Mouse (Mus musculus) embryonic fibroblast, embryonic 13.5 days (primary cell): ENCODE measurements at regions not wholly inside any gene's neighbourhood (a gene's known extent, or its start where the extent isn't known, plus 50 kb on each side); places are given as distances from the start of the nearest gene placed in this dataset.

Source experiments
- H3K27ac ChIP-seq: 2 replicates; pipeline ENCODE4 v1.5.1; 2012; ENCODE audit warnings: low read length, control low read depth, inconsistent platforms; ENCODE audit not compliant: insufficient read depth
- H3K4me1 ChIP-seq: 2 replicates; pipeline ENCODE4 v1.6.1; 2011; ENCODE audit warnings: low read length; ENCODE audit not compliant: control insufficient read depth, insufficient read depth
- H3K4me3 ChIP-seq: 2 replicates; pipeline ENCODE4 v1.5.1; 2011; ENCODE audit warnings: mild to moderate bottlenecking, control low read depth, low read length; ENCODE audit not compliant: insufficient read depth
- CTCF ChIP-seq: IDR thresholded peaks from 2 replicates; pipeline ENCODE4 v1.5.1; 2011; ENCODE audit warnings: mild to moderate bottlenecking, control low read depth, low read length, moderate library complexity, borderline replicate concordance; ENCODE audit not compliant: insufficient read depth
- POLR2A ChIP-seq: IDR thresholded peaks from 2 replicates; pipeline ENCODE4 v1.6.1; 2011; ENCODE audit warnings: low read depth, mild to moderate bottlenecking, control low read depth, low read length, moderate library complexity

DNA sequence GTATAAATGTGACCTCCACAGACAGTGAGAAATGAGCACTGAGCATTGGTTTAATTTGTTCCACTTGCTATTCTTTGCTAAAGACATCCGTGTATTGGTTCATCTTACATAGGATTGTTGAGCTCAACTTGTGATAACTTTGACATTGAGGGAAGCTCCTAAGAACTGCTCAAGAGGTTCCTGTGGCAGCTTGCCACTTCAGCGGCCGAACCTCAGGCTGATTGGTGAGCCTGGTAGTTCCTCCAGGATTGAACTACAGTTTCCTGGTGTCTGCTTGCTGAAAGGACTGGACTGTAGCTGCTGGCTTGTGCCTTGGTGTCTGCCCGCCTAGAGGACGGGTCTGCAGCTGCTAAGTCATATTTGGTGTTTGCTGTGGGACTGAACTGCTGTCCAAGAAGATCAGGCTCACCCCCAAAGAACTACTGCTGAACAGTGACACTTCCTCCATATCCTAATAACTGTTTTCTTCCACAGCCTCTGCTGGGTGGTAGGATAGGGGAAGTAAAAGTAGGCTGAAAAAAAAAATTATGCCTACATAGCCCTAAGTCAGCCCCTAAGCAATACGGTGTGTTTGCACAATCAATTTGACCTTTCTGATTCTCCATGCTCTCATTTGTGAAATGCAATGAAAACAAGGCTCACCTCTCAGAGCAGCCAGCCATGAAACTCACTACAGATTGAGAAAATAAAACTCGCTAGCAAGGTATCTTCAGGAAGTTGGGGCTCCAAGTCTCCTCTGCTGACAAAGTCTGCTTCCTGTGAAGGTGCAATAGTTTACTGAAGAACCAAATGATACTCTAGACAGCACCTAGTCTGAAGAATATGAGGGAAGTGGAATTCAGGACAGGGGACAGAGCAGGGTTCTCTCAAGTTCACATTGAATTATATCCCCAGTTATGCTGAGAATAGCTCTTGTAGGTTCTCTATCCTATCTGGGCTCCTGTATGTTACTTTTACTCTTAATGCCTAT lies 844.8 kb upstream of the Lrrc6 start:
- no peaks in the 10 kb centered on the region for H3K4me1 ChIP-seq
- no peak overlapping the region for H3K27ac ChIP-seq
- TF ChIP-seq POLR2A, result no peak
- no peak for TF ChIP-seq CTCF
- H3K4me3 ChIP-seq, result no peak overlapping the region

DNA sequence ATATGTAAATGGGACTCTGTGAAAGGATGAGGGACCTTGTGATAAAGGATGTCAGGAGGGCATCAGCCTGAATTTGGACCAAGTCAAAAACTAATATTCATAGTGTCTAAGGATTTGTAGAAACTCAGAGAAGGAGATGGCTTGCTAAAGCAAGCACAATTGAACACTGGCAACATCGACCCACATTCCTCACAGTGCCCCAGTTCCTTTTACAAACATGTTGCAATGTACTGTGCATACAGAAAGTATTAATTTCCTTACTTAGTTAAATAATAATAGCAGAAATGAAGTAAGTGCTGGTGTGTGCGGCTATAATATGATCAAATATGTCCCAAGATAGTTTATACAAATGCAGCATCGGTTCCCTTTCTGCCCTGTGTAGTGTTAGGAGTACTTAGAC lies 841.3 kb upstream of the Lrrc6 start:
- Histone ChIP-seq H3K4me3 (no peak overlapping the region), H3K27ac (no peak overlapping the region), H3K4me1 (no peaks in the 10 kb centered on the region)
- TF ChIP-seq POLR2A (no peak), CTCF (no peak)

DNA sequence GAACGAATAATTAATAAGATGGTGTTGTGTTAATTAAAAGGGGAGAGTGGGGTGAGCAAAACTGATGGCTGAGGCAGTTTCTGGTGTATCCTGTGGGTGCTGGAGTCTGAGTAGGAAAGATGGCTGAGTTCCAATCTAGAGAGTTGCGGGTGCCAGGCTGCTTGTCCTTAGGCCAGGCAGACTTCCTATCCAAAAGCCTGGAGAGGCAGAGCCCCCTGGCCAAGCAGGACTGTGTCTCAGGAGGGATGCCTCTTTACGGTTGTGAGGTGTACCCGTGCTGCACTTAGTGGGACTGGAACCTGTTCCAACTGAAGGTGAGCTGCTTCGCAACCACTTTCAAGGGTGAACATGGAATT lies 836.3 kb upstream of the Lrrc6 start:
- TF ChIP-seq CTCF, result no peak
- no peak for TF ChIP-seq POLR2A
- H3K4me3 ChIP-seq, result no peak overlapping the region
- no peaks in the 10 kb centered on the region for H3K4me1 ChIP-seq
- H3K27ac ChIP-seq, result no peak overlapping the region

DNA sequence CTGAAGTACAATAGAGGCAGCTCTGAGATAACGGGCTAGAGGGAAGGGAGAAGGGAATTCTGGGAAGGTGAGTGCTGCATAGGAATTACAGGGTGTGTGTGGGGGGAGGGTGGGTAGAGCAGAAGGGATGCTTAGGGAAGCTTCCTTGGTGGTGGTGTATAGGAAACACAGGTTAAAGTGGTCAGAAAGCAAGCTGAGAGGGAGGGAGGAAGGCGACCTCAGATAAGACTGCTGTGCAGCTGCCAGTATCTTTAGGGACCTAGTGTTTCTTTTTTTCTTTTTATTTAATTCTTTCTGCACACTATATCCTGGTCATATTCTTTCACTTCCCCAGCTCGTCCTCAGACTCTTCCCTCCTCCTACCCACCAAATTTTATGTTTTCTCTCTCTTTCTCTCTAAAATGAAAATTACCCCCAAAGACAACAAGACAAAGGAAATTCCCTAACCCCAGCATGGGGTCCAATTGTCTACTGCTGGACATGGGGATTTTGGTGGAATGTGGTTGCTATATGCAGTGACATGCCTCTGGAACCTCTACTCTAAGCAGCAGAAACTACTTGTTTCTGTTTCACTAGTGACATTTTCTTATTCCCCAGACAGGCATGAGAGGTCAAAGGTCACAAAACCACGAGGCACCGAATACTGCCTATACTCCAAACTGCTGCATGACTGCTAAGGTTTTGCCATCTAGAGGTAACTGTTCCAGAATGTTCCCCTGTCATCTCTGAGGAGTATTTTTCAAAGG lies 835.8 kb upstream of the Lrrc6 start:
- H3K4me3 ChIP-seq, result no peak overlapping the region
- H3K27ac ChIP-seq, result no peak overlapping the region
- TF ChIP-seq CTCF, result no peak
- no peak for TF ChIP-seq POLR2A
- H3K4me1 ChIP-seq, result no peaks in the 10 kb centered on the region

DNA sequence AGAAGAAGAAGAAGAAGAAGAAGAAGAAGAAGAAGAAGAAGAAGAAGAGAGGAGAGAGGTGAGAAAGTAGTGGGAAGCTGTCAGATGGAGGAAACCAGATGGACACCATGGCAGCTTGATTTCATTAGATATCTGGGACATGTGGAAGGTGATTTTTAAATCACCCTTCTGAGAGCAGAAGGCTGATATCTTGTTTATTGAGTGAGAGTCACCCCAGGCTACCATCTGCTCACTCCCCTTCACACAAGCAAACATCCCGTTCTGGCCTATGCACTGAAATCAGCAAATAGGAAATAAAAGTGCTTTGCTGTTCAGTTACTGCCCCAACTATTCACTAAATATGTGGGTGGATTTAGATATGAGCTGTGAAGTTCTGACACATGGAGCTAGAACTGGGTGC lies 831.8 kb upstream of the Lrrc6 start:
- Histone ChIP-seq H3K4me1 (no peaks in the 10 kb centered on the region), H3K27ac (no peak overlapping the region), H3K4me3 (no peak overlapping the region)
- TF ChIP-seq POLR2A (no peak), CTCF (no peak)

DNA sequence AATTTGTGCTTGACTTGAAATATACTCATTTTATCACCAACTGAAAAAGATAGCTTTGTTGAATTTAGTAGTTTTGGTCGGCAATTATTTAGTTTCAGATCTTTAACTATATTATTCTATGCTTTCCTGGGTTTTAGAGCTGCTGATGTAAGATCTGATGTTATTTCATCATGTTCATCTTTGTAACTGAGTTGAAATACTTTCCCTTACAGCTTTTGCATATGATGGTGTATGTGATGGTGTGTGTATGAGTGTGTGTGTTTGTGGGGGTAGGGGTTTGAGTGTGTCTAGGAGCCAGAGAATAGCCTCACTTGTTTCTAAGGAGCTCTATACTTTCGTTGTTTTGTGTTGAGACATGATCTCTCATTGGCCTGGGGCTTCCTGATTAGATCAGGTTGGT lies 819.6 kb upstream of the Lrrc6 start:
- TF ChIP-seq POLR2A (no peak), CTCF (no peak)
- H3K4me1 ChIP-seq, result no peaks in the 10 kb centered on the region
- no peak overlapping the region for H3K27ac ChIP-seq
- H3K4me3 ChIP-seq, result no peak overlapping the region

DNA sequence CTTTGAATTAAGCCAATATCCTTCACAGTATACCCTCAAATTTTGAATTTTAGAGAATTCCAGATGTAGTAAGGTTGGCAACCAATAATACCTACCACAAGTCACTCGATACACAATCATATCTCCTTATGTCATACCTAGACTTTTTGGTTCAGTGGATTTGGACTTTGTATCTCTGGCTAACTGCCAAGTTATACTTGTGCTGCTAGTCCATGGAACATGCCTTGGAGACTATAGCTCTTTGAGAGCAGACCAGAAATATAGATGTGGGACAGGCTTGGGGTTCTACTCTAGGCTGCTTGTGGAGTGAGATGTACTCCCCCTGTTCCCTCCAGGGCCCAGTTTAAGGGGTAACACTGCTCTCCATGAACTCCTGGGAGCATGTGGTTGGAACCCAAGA lies 814.5 kb upstream of the Lrrc6 start:
- TF ChIP-seq POLR2A (no peak), CTCF (no peak)
- H3K27ac ChIP-seq, result no peak overlapping the region
- H3K4me1 ChIP-seq, result no peaks in the 10 kb centered on the region
- H3K4me3 ChIP-seq, result no peak overlapping the region

DNA sequence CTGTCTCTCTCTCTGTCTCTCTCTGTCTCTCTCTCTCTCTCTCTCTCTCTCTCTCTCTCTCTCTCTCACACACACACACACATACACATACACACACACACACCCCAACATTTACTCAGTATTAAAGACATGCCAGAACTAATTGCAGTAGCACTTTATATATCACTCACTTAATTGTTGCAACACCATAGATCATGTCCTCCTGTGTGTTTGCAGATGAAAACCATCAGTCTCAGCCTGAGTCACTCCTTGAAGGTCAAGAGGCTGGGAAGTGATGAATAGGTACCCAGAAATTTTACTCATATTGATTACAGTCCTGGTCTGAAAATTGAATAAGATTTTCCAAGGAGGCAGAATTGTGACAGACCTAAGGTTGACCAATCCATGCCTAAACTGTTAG lies 812.9 kb upstream of the Lrrc6 start:
- Histone ChIP-seq H3K4me1 (no peaks in the 10 kb centered on the region), H3K27ac (no peak overlapping the region), H3K4me3 (no peak overlapping the region)
- TF ChIP-seq POLR2A (no peak), CTCF (no peak)

DNA sequence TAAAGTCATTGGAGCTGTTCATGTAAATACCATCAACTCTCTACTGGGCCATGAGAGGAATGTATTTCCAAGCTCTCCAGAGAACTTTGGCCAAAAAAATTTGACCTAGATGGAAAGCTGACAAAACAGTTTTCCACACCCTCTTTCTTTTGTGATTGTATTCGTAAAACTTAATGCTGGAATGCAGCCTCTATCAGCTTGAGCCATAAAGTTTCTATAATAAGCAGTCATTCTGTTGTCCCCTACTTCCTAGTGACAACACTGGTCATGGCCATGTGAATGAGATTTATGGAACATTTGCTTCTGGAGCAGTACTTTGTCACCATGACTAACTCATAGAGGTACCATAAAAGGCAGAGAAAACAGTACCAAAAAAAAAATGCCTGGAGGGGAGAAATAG lies 805.0 kb upstream of the Lrrc6 start:
- no peaks in the 10 kb centered on the region for H3K4me1 ChIP-seq
- H3K4me3 ChIP-seq, result no peak overlapping the region
- TF ChIP-seq POLR2A (no peak), CTCF (no peak)
- H3K27ac ChIP-seq, result no peak overlapping the region

DNA sequence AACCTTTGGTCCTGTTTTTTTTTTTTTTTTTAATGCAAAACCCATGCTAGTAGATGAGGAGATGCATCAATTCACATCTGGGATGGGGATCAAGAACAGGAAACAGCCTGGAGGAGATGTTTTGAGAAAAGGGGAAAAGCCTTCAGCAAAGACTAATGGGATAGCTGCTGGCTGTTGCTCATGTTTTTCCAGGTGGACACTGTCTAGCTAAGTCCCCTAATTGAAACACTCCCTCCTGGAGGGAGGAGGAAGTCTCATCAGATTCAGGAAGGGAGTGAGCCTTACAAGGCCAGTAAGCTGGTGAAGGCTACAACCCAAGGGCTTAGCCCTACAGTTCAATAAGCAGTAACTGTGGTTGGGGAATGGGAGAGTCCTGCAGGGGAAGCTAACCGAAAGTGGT lies 803.1 kb upstream of the Lrrc6 start:
- Histone ChIP-seq H3K4me3 (no peak overlapping the region), H3K4me1 (no peaks in the 10 kb centered on the region), H3K27ac (no peak overlapping the region)
- TF ChIP-seq POLR2A, result no peak
- TF ChIP-seq CTCF, result no peak
